Mouse (Mus musculus): ENCODE data around the gene Prrg2. TPM values are rescaled to one million over a fixed set of nuclear protein-coding genes. Genes with fewer than 3 reads are reported as not detected.

Prrg2 gene
- total and polyA plus RNA-seq, 3 experiments, result 5.5 to 23.6 (median 6.2) TPM

GRCm38 (mm10) chr7:45043307-45043706, 19.2 kb downstream of the Prrg2 start:
- intact Hi-C loops (cut with DNase I), result no loop called here
- Histone ChIP-seq H3K27ac (no peak overlapping the region), H3K79me2 (replicated peaks; ENCODE audit: control insufficient read depth, insufficient read depth, low read length) (peaks cover 7% of the 10 kb centered on the region), H3K36me3 (ENCODE audit: control insufficient read depth, insufficient read depth, low read length) (no peaks in the 10 kb centered on the region), H3K4me3 (no peak overlapping the region), H3K9ac (ENCODE audit: low read depth, low read length) (no peak overlapping the region), H3K27me3 (ENCODE audit: control insufficient read depth, insufficient read depth, low read length) (no peaks in the 10 kb centered on the region), H3K4me1 (ENCODE audit: control insufficient read depth, insufficient read depth, low read length) (no peaks in the 10 kb centered on the region)
- DNase-seq, result no peak
- TF ChIP-seq CTCF (IDR thresholded peaks at IDR 0.05), result no peak
- TF ChIP-seq EP300 (IDR thresholded peaks at IDR 0.05; ENCODE audit: insufficient read depth, low read depth, low read length), result no peak
- TF ChIP-seq POLR2A (IDR thresholded peaks at IDR 0.05; ENCODE audit: insufficient read depth, low read depth, low read length), result no peak
- 94% methylated on average over 14 of the region's 14 CpGs for WGBS

GRCm38 (mm10) chr7:45040851-45041250, 21.6 kb downstream of the Prrg2 start:
- no peak for TF ChIP-seq EP300 (IDR thresholded peaks at IDR 0.05; ENCODE audit: insufficient read depth, low read depth, low read length)
- no peak for TF ChIP-seq POLR2A (IDR thresholded peaks at IDR 0.05; ENCODE audit: insufficient read depth, low read depth, low read length)
- TF ChIP-seq CTCF (IDR thresholded peaks at IDR 0.05), result no peak
- H3K27me3 ChIP-seq (ENCODE audit: control insufficient read depth, insufficient read depth, low read length), result no peaks in the 10 kb centered on the region
- intact Hi-C loops (cut with DNase I), result no loop called here
- no peak overlapping the region for H3K4me3 ChIP-seq
- H3K4me1 ChIP-seq (ENCODE audit: control insufficient read depth, insufficient read depth, low read length), result no peaks in the 10 kb centered on the region
- 86% methylated on average over 9 of the region's 9 CpGs for WGBS
- H3K36me3 ChIP-seq (ENCODE audit: control insufficient read depth, insufficient read depth, low read length), result no peaks in the 10 kb centered on the region
- H3K27ac ChIP-seq, result no peak overlapping the region
- no peak for DNase-seq
- H3K9ac ChIP-seq (ENCODE audit: low read depth, low read length), result no peak overlapping the region
- peaks cover 3% of the 10 kb centered on the region; the same call in 1 of the 2 replicates for H3K79me2 ChIP-seq (replicated peaks; ENCODE audit: control insufficient read depth, insufficient read depth, low read length)

GRCm38 (mm10) chr7:45038411-45038810, 24.1 kb downstream of the Prrg2 start:
- intact Hi-C loops (cut with DNase I), result no loop called here
- no peak overlapping the region for H3K27ac ChIP-seq

GRCm38 (mm10) chr7:45037720-45038361, 24.6 kb downstream of the Prrg2 start:
- H3K79me2 ChIP-seq (replicated peaks; ENCODE audit: control insufficient read depth, insufficient read depth, low read length), result peaks cover 2% of the 10 kb centered on the region; the same call in 1 of the 2 replicates
- no peaks in the 10 kb centered on the region for H3K27me3 ChIP-seq (ENCODE audit: control insufficient read depth, insufficient read depth, low read length)
- H3K36me3 ChIP-seq (ENCODE audit: control insufficient read depth, insufficient read depth, low read length), result no peaks in the 10 kb centered on the region
- H3K4me3 ChIP-seq, result no peak overlapping the region
- H3K27ac ChIP-seq, result no peak overlapping the region
- DNase-seq, result peak; percentile 27 to 68
- no peak overlapping the region for H3K9ac ChIP-seq (ENCODE audit: low read depth, low read length)
- TF ChIP-seq POLR2A (IDR thresholded peaks at IDR 0.05; ENCODE audit: insufficient read depth, low read depth, low read length), result no peak
- TF ChIP-seq CTCF (IDR thresholded peaks at IDR 0.05), result peak; percentile 86
- no peak for TF ChIP-seq EP300 (IDR thresholded peaks at IDR 0.05; ENCODE audit: insufficient read depth, low read depth, low read length)
- H3K4me1 ChIP-seq (ENCODE audit: control insufficient read depth, insufficient read depth, low read length), result no peaks in the 10 kb centered on the region
- WGBS, result 69% methylated on average over 7 of the region's 7 CpGs
- intact Hi-C loops (cut with DNase I), result no loop called here

More at GRCm38 (mm10) chr7:45038411-45038810, 24.1 kb downstream of the Prrg2 start:
- no peak overlapping the region for H3K4me3 ChIP-seq
- no peak for DNase-seq
- H3K9ac ChIP-seq (ENCODE audit: low read depth, low read length), result no peak overlapping the region
- TF ChIP-seq POLR2A (IDR thresholded peaks at IDR 0.05; ENCODE audit: insufficient read depth, low read depth, low read length) (no peak), CTCF (IDR thresholded peaks at IDR 0.05) (no peak), EP300 (IDR thresholded peaks at IDR 0.05; ENCODE audit: insufficient read depth, low read depth, low read length) (no peak)
- WGBS, result 97% methylated on average over 9 of the region's 9 CpGs
- peaks cover 2% of the 10 kb centered on the region; the same call in 1 of the 2 replicates for H3K79me2 ChIP-seq (replicated peaks; ENCODE audit: control insufficient read depth, insufficient read depth, low read length)
- no peaks in the 10 kb centered on the region for H3K4me1 ChIP-seq (ENCODE audit: control insufficient read depth, insufficient read depth, low read length)
- no peaks in the 10 kb centered on the region for H3K36me3 ChIP-seq (ENCODE audit: control insufficient read depth, insufficient read depth, low read length)
- H3K27me3 ChIP-seq (ENCODE audit: control insufficient read depth, insufficient read depth, low read length), result no peaks in the 10 kb centered on the region

- Histone ChIP-seq H3K27ac (no peak overlapping the region), H3K4me1 (ENCODE audit: control insufficient read depth, insufficient read depth, low read length) (no peaks in the 10 kb centered on the region), H3K79me2 (replicated peaks; ENCODE audit: control insufficient read depth, insufficient read depth, low read length) (peaks cover 2% of the 10 kb centered on the region; the same call in 1 of the 2 replicates), H3K27me3 (ENCODE audit: control insufficient read depth, insufficient read depth, low read length) (no peaks in the 10 kb centered on the region), H3K9ac (ENCODE audit: low read depth, low read length) (no peak overlapping the region), H3K36me3 (ENCODE audit: control insufficient read depth, insufficient read depth, low read length) (no peaks in the 10 kb centered on the region), H3K4me3 (no peak overlapping the region)
- TF ChIP-seq EP300 (IDR thresholded peaks at IDR 0.05; ENCODE audit: insufficient read depth, low read depth, low read length) (no peak), POLR2A (IDR thresholded peaks at IDR 0.05; ENCODE audit: insufficient read depth, low read depth, low read length) (no peak), CTCF (IDR thresholded peaks at IDR 0.05) (no peak)
- 84% methylated on average over 11 of the region's 11 CpGs for WGBS
- intact Hi-C loops (cut with DNase I), result no loop called here
- DNase-seq, result no peak
These were observed 25.8 kb downstream of the Prrg2 start for GRCm38 (mm10) chr7:45036702-45037101.

GRCm38 (mm10) chr7:45035631-45036030, 26.8 kb downstream of the Prrg2 start:
- peaks cover 2% of the 10 kb centered on the region; the same call in 1 of the 2 replicates for H3K79me2 ChIP-seq (replicated peaks; ENCODE audit: control insufficient read depth, insufficient read depth, low read length)
- no peaks in the 10 kb centered on the region for H3K36me3 ChIP-seq (ENCODE audit: control insufficient read depth, insufficient read depth, low read length)
- no peak overlapping the region for H3K9ac ChIP-seq (ENCODE audit: low read depth, low read length)
- no peaks in the 10 kb centered on the region for H3K27me3 ChIP-seq (ENCODE audit: control insufficient read depth, insufficient read depth, low read length)
- intact Hi-C loops (cut with DNase I), result no loop called here
- no peak overlapping the region for H3K27ac ChIP-seq
- TF ChIP-seq POLR2A (IDR thresholded peaks at IDR 0.05; ENCODE audit: insufficient read depth, low read depth, low read length), result no peak
- no peak for TF ChIP-seq EP300 (IDR thresholded peaks at IDR 0.05; ENCODE audit: insufficient read depth, low read depth, low read length)
- no peak for TF ChIP-seq CTCF (IDR thresholded peaks at IDR 0.05)
- DNase-seq, result no peak
- H3K4me1 ChIP-seq (ENCODE audit: control insufficient read depth, insufficient read depth, low read length), result no peaks in the 10 kb centered on the region
- H3K4me3 ChIP-seq, result no peak overlapping the region
- 77% methylated on average over 3 of the region's 3 CpGs for WGBS

Measured in heart, adult 2 months (tissue).